Mouse (Mus musculus) limb, embryonic 14.5 days (tissue): ENCODE measurements around the gene Crybg2. TPM values are rescaled to one million over a fixed set of nuclear protein-coding genes. Genes with fewer than 3 reads are reported as not detected.

Experiments used
- ATAC-seq: fragments of 200-750 bp; cut with Nextera tagmentation; 2 replicates; pipeline ENCODE4 v1.8.0; 2017; ENCODE audit warnings: low read depth, moderate number of reproducible peaks, moderate TSS enrichment; ENCODE audit not compliant: low FRiP score
- DNase-seq: peaks from one replicate; pipeline ENCODE4 v3.0.0-alpha.2; 2015; ENCODE audit warnings: low spot score
- H3K27ac ChIP-seq: fragments of 300-500 bp; sonication (generic); replicated peaks from 2 replicates; pipeline ENCODE4 v1.5.1; 2014; ENCODE audit warnings: low read depth, mild to moderate bottlenecking, low read length, moderate library complexity, mixed read lengths
- H3K27me3 ChIP-seq: fragments of 300-500 bp; sonication (generic); 2 replicates; pipeline ENCODE4 v1.6.1; 2014; ENCODE audit warnings: low read length, mixed read lengths; ENCODE audit not compliant: control insufficient read depth, insufficient read depth
- H3K36me3 ChIP-seq: fragments of 300-500 bp; sonication (generic); 2 replicates; pipeline ENCODE4 v1.6.1; 2014; ENCODE audit warnings: mild to moderate bottlenecking, low read length, moderate library complexity, mixed read lengths; ENCODE audit not compliant: control insufficient read depth, insufficient read depth
- H3K4me1 ChIP-seq: fragments of 300-500 bp; sonication (generic); 2 replicates; pipeline ENCODE4 v1.6.1; 2014; ENCODE audit warnings: antibody characterized with exemption, low read length, mixed read lengths; ENCODE audit not compliant: control insufficient read depth, insufficient read depth
- H3K4me2 ChIP-seq: fragments of 300-500 bp; sonication (generic); replicated peaks from 2 replicates; pipeline ENCODE4 v1.6.1; 2014; ENCODE audit warnings: low read depth, mild to moderate bottlenecking, low read length, moderate library complexity; ENCODE audit not compliant: severe bottlenecking
- H3K4me3 ChIP-seq: fragments of 300-500 bp; sonication (generic); replicated peaks from 2 replicates; pipeline ENCODE4 v1.5.1; 2014; ENCODE audit warnings: low read length
- H3K9ac ChIP-seq: fragments of 300-500 bp; sonication (generic); 2 replicates; pipeline ENCODE4 v1.6.1; 2014; ENCODE audit warnings: mild to moderate bottlenecking, low read depth, low read length, moderate library complexity; ENCODE audit not compliant: severe bottlenecking
- H3K9me3 ChIP-seq: fragments of 300-500 bp; sonication (generic); 2 replicates; pipeline ENCODE4 v1.6.1; 2016; ENCODE audit warnings: low read length; ENCODE audit not compliant: control insufficient read depth
- POLR2A ChIP-seq: fragments of 200-500 bp; IDR thresholded peaks from 2 replicates; pipeline ENCODE4 v1.8.0; 2012; ENCODE audit warnings: inconsistent platforms, mild to moderate bottlenecking, moderate library complexity, borderline replicate concordance; ENCODE audit not compliant: insufficient read depth, insufficient read length; ENCODE audit errors: extremely low read depth
- WGBS: fragments of 180-500 bp; shearing (Covaris S2); extraction: QIAGEN DNeasy Blood & Tissue Kit; methylation state at CpG from one replicate; pipeline ENCODE4 v1.1.7; 2014; 5-methylcytosine and 5-hydroxymethylcytosine counted together
- polyA plus RNA-seq, 2 experiments: library from polyadenylated mRNA; depleted of rRNA in 1 of 2; stranded (reverse) in 1 of 2; unstranded in 1 of 2; fragments of >200 nt; fragmentation: Nextera tagmentation in 1 of 2; extraction: Ambion mirVana in 1 of 2; gene quantifications; 2 replicates each; pipeline versions ENCODE4 v1.2.1 to v1.2.3; 2012 to 2014

Gene Crybg2
- 8.2 and 11.3 TPM in 2 replicates for polyA plus RNA-seq (2012; rRNA removed)
- polyA plus RNA-seq (2014; fragmentation: Nextera tagmentation; extraction: Ambion mirVana): 12.3 and 12.4 TPM in 2 replicates

GRCm38 (mm10) chr4:134060135-134060865 lies at the start of gene Crybg2:
Crybg2 (plus strand) TSS chr4:134060815.
- 46% methylated on average over 28 of the region's 28 CpGs for WGBS
- no peaks in the 10 kb centered on the region for H3K27me3 ChIP-seq
- no peak for TF ChIP-seq POLR2A
- no peaks in the 10 kb centered on the region for H3K36me3 ChIP-seq
- H3K4me1 ChIP-seq: no peaks in the 10 kb centered on the region
- H3K27ac ChIP-seq: no peak within 1 kb of the TSS
- H3K9ac ChIP-seq: no peak within 1 kb of the TSS
- no peak for DNase-seq
- no peak within 1 kb of the TSS for H3K4me3 ChIP-seq
- no peaks in the 10 kb centered on the region for H3K9me3 ChIP-seq
- H3K4me2 ChIP-seq: no peak within 1 kb of the TSS
- no peak for ATAC-seq

GRCm38 (mm10) chr4:134011450-134012414 lies 48.9 kb upstream of the Crybg2 start:
- no peak for TF ChIP-seq POLR2A
- Histone ChIP-seq H3K4me2 (no peak overlapping the region), H3K9me3 (no peaks in the 10 kb centered on the region), H3K36me3 (no peaks in the 10 kb centered on the region), H3K27me3 (no peaks in the 10 kb centered on the region), H3K27ac (no peak overlapping the region), H3K4me3 (no peak overlapping the region), H3K4me1 (no peaks in the 10 kb centered on the region), H3K9ac (no peak overlapping the region)
- DNase-seq (no peak), ATAC-seq (no peak)
- WGBS: 25% methylated on average over 16 of the region's 16 CpGs

- Histone ChIP-seq H3K9me3 (no peaks in the 10 kb centered on the region), H3K27me3 (peaks cover 9% of the 10 kb centered on the region), H3K4me3 (no peak overlapping the region), H3K9ac (no peak overlapping the region), H3K4me2 (no peak overlapping the region), H3K4me1 (peaks cover 5% of the 10 kb centered on the region; the same call in 1 of the 2 replicates), H3K27ac (no peak overlapping the region), H3K36me3 (no peaks in the 10 kb centered on the region)
- ATAC-seq (no peak), DNase-seq (no peak)
- 51% methylated on average over 12 of the region's 12 CpGs for WGBS
- TF ChIP-seq POLR2A: no peak
These were observed 47.6 kb upstream of the Crybg2 start for GRCm38 (mm10) chr4:134012858-134013528.

- Histone ChIP-seq H3K36me3 (no peaks in the 10 kb centered on the region), H3K9me3 (no peaks in the 10 kb centered on the region), H3K4me1 (peaks cover 5% of the 10 kb centered on the region; the same call in 1 of the 2 replicates), H3K9ac (no peak overlapping the region), H3K4me3 (no peak overlapping the region), H3K27me3 (peaks cover 28% of the 10 kb centered on the region), H3K27ac (no peak overlapping the region), H3K4me2 (no peak overlapping the region)
- WGBS: 6% methylated on average over 7 of the region's 7 CpGs
- ATAC-seq (no peak), DNase-seq (no peak)
- TF ChIP-seq POLR2A: no peak
These were observed 44.4 kb upstream of the Crybg2 start for GRCm38 (mm10) chr4:134016208-134016607.

- WGBS: 2% methylated on average over 8 of the region's 8 CpGs
- no peak overlapping the region for H3K9ac ChIP-seq
- H3K4me2 ChIP-seq: no peak overlapping the region
- TF ChIP-seq POLR2A: no peak
- peaks cover 5% of the 10 kb centered on the region; the same call in 1 of the 2 replicates for H3K4me1 ChIP-seq
- no peak overlapping the region for H3K27ac ChIP-seq
- H3K36me3 ChIP-seq: no peaks in the 10 kb centered on the region
- H3K27me3 ChIP-seq: peaks cover 28% of the 10 kb centered on the region
- ATAC-seq (no peak), DNase-seq (no peak)
- H3K9me3 ChIP-seq: no peaks in the 10 kb centered on the region
- no peak overlapping the region for H3K4me3 ChIP-seq
These were observed 43.8 kb upstream of the Crybg2 start for GRCm38 (mm10) chr4:134016767-134017166.
